Mouse (Mus musculus): ENCODE measurements around the gene Zwint. TPM values are rescaled to one million over a fixed set of nuclear protein-coding genes. Genes with fewer than 3 reads are reported as not detected.

The Zwint gene
- 10 to 100 TPM; 39.9 to 44.1 TPM for total RNA-seq (2021)

DNA sequence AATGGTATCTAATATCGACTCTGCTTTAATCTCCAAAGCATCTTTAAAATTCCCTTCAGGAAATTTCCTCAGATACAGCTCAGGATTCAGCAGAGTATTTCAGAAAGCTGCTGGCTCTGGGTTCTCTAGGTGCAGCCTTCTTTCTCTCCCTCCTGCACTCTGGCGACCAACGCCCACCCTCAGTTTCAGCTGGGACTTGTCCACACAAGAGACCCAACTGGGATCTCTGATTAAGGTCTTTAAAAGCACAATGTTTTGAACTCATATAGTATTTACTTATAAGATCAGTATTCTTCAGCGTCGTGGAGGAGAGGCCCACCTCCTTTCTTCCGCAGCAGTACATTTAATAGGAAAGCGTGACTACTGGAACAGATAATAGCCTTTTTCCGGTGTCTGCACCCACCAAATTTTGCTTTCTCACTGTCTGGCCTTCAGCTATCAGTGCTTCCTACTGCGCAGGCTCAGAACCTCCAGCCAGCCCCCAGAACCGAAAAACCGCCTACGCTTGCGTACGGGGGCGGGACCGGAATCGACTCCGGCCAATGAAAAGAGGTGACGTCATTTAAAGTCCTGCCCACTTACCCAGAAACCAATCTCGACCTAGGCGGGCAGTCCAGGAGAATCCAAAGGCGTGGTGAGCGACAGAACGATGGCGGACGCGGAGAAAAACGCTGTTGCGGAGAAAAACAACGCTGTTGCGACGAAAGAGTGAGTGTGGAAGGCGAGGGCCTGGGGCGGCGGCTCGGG lies at the start of gene Zwint:
Gene Zwint (plus strand): TSS at position 576 of the 747 bp plus-strand sequence.
- DNase-seq (ENCODE audit: low spot score), result peak; percentile 93
- intact Hi-C loops (cut with DNase I), result no loop called here

DNA sequence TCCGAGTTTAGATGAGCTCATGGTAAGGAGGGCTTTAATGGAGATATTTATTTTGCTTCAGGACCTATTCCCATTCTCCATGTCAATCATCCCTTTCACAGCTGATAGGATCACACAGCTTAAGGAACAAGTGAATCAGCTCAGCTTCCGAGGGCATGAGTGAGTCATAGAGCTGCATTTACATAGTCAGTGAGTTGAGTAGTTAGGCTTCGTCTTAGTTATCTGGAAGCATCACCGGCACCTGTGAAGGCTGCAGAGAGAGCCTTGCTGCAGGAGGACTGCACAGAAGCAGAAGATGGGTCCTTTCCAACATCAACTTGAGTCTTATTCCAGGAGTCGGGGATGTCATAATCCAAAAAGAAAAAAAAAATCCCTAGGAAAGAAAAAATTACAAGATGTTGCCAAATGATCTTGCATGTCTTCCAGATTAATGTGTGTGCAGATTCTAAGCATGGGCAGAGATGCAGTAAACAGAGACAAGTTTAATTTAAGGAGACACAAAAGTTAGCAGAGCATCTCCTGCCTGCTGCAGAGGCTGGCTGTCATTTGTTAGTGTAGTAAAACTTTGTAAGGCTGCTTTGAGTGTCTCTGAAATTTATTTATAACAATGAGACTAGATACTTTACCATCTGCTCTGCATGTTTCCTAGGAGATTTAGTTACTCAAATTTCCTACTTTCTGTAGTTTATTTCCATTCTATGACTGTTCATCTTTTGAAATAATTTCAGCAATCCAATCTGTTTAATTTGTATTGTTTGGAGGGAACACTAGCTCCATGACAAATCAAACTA lies 41.3 kb upstream of the Zwint start:
- no peak for DNase-seq (ENCODE audit: low spot score)
- intact Hi-C loops (cut with DNase I), result no loop called here

DNA sequence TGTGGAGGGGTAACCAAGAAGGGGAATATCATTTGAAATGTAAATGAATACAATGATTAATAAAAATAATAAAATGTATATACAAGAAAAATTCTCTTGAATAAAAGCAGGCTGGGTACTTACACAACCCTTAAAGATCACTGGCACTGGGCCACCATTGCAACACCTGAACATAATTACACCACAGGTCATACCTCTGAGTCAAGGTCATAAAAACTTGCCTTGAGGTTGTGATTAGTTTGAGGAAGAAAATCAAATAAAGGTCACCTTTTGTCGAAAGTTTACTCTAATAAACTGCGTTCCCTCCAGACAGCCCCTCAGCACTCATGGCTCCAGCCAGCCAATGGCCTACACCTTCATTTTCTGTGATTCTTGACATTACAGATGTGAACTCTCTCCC lies 38.5 kb upstream of the Zwint start:
- intact Hi-C loops (cut with DNase I), result no loop called here
- DNase-seq (ENCODE audit: low spot score), result no peak

DNA sequence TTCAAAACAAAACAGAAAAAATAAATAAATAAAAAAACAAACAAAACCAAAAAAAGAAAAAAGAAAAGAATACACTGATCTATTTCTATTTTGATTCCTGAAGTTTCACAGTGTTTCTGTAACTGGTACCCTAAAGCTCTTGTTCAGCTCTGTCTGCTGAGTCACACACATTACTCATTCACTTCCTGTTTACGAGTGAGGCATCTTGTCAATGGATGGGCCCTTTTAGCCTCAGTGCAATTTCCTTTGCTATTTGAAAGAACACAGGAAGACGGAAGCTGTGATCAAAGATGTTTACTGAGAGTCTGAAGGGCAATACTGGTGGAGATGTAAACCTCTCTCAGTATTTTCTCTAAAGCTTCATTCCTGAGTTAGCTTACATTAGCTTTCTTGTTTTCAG lies 34.1 kb upstream of the Zwint start:
- intact Hi-C loops (cut with DNase I), result no loop called here
- no peak for DNase-seq (ENCODE audit: low spot score)

DNA sequence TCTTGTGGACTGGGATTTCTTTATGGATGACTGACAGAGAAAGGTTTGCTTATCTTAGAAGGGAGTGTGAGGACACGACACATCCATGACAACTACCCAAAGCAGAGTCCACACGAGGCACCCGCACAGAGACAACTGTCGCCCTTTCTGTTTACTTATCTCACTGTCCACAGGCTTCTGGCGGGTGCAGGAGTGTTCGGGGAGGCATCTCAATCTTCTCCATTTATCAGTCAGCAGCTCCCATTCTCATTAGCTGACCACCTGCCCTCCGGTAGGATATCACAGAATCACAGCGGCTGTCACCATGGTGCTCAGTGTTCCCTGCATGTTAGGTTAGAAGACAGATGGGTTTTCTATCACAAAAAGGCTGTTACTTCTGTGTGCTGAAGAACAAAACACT lies 31.1 kb upstream of the Zwint start:
- DNase-seq (ENCODE audit: low spot score), result no peak
- intact Hi-C loops (cut with DNase I), result no loop called here

DNA sequence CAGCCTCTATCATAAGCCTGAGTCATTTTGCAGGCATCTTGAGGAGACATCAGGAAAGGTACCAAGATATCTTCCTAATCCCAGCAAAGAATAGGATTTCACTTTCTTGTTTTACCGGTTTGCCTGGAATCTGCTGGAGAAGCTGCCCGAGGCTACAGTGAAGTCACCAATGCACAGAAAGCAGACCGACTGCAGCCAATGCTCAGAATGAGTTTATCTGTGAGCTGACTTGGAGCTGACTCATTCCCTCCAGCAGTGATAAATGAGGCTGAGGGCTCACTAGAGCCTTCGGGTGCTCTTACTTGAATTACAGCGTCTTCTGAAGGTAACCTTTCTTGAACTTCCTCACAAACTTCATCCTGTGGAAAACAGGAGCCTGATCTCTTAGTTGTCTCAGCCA lies 20.5 kb upstream of the Zwint start:
- intact Hi-C loops (cut with DNase I), result no loop called here
- no peak for DNase-seq (ENCODE audit: low spot score)

DNA sequence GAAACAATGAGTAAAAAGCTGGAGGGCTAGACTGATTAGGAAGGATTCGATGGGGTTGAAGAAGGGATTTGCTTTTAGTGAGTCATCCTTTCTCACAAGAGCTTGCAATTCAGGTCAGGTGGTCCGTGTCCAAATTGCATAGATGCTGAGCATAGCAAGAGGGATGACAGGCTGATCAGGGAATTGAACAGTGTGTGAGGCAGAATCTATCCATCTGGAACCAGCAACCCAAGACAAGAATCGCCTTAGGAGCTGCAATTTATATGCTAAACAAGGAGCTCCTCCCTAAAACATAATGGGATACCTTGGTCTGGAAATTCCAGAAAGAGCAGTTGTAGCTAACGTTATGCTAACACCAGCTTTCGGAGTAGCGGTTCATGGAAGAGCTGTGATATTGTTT lies 3.8 kb upstream of the Zwint start:
- DNase-seq (ENCODE audit: low spot score), result no peak
- intact Hi-C loops (cut with DNase I), result no loop called here

DNA sequence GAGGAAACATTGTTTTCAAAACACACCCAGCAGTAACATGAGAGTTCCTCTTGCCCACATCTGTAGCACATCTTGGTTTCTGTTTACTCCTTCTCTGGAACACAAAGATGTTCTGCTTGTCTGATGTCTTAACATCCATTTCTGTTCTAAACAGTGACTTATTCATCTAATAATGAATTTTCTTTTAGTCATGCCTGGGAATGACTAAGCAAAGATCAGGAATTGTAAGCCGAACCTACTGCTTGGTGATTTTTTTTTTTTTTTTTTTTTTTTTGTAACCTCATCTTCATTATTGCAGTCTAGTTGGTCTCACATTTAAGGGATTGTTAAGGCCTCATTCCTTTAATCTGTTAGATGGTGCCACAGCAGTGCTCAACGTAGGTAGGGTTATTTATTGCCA lies 848 bp upstream of the Zwint start:
- intact Hi-C loops (cut with DNase I), result no loop called here

DNA sequence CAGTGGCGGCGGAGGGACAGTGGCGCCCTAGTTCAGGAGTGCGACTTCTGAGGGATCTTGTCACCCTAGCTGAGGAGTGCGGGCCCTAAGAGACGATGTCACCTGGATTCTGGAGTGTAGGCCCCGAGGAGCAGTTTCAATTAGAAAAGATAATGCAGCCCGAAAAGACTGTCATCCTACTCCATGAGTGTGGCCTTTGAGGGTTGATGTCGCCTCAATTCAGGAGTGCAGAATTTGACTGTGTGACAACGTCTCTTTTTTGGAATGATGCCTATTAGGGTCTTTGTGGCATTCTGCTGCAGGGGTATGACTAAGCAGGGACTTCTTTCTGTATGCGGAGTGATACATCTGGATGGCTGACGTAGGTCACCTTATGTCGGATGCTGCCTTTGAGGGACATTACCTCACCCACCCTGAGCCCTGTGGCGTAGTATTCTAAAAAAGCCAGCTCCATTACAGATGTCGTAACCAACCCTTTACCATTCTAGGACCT lies 418 bp downstream of the Zwint start:
- no peak for DNase-seq (ENCODE audit: low spot score)
- intact Hi-C loops (cut with DNase I), result no loop called here

More for the DNA sequence above, 848 bp upstream of the Zwint start:
- DNase-seq (ENCODE audit: low spot score), result no peak

DNA sequence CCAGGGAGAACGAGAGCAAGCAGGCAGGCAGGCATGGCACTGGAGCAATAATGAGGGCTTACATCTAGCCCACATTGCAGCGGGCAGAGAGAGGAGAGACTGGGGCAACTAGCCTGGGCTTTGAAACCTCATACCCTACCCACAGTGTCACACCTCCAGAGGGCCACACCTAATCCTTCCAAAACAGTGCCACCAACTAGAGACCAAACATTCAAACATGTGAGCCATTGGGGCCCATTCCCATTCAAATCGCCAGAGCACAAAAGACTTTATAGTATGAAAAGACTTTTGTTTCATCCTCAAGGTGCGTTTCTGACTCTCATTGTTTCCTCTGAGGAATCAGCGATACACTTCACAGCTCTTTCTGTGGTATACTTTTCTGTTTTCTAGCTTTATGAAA lies 4.6 kb downstream of the Zwint start:
- no peak for DNase-seq (ENCODE audit: low spot score)
- intact Hi-C loops (cut with DNase I), result no loop called here

DNA sequence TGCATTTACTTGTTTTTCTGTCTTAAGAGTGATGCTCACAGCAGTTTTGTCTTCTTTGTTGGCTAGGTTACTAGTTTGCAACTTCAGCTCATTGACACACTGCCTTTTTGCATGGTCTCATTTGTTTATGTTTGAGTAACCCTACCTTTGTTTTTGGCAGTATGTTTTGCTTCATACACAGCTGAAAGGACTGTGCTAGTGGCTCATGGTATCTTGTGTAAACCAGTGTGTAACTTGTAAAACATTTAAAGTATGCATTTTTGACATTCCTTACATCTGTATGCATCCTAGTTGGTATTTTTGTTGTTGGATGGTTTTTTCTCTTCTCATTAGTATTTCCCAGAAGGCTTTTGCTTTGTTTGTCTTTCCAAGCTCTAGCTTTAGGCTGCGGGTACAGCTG lies 5.7 kb downstream of the Zwint start:
- intact Hi-C loops (cut with DNase I), result no loop called here

DNA sequence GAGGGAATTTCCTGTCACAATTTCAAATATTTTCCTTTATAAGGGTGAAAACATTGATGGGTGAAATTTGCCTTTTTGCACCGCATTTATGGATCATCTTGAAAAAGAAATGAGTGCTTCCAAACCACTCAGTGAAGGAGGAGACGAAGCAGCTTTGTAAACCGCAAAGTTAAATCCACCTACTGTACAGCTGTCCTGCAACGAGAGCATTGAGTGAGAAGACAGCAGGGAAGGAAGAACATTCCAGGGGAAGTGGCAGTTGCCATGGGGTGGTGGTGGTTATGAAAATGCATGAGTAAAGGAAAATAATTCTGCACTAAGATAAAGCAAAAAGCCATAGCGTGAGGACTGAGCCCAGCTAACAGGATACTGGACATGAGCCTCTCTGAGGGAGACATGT lies 13.2 kb downstream of the Zwint start:
- intact Hi-C loops (cut with DNase I), result no loop called here
- no peak for DNase-seq (ENCODE audit: low spot score)

More for the DNA sequence above, 5.7 kb downstream of the Zwint start:
- no peak for DNase-seq (ENCODE audit: low spot score)

DNA sequence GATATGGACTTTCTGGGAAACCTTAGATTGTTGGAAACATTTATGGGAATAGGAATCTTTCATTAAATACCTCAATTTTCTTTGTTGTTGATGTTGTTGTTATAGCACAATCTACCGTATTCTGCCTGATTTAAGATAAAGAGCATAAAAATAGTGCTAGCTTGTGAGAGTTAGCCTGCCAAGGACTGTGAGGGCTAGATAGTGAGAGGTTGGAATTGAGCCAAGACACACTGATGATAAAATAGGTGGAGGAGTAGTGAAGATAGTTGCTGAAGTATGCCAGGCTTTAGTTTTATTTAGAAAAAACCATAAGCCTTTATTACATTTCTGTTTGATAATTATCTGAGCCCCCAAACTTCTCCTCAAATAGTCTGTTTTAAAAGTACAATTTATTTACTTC lies 14.4 kb downstream of the Zwint start:
- intact Hi-C loops (cut with DNase I), result no loop called here
- DNase-seq (ENCODE audit: low spot score), result no peak

DNA sequence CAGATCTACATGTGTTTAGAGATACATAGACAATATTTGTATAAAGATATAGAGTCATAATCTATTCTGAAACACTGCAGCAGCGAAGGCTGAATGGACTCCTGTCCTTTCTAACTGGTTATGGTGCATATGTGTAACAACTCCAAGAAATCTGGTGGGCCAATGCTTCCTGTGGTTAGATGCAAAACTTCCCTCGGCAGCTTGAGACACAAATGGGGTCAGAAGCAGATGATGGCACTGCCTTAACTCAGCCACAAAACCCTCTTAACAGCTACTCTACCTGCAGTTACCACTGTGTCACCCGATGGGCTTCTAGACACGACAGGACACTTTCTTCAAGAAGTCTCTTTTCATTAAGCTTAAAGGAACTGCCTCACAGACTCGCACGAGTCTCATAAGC lies 21.3 kb downstream of the Zwint start:
- intact Hi-C loops (cut with DNase I), result no loop called here
- no peak for DNase-seq (ENCODE audit: low spot score)

DNA sequence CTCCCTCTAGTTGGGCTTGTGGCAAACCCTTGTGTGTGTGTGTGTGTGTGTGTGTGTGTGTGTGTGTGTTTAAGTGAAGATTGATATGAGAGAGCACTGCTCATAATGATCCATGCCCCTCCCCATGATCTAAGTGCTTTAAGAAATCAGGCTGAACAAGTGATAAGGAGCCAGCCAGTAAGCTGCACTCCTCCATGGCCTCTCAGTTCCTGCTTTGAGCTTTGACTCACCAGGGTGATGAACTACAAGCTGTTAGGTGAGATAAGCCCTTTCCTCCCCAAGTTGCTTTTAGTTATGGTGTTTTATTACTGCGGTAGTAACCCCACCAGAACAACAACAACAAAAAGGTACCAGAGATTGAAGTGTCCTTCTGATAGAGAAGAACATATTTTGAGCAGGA lies 21.9 kb downstream of the Zwint start:
- intact Hi-C loops (cut with DNase I), result no loop called here
- DNase-seq (ENCODE audit: low spot score), result no peak

DNA sequence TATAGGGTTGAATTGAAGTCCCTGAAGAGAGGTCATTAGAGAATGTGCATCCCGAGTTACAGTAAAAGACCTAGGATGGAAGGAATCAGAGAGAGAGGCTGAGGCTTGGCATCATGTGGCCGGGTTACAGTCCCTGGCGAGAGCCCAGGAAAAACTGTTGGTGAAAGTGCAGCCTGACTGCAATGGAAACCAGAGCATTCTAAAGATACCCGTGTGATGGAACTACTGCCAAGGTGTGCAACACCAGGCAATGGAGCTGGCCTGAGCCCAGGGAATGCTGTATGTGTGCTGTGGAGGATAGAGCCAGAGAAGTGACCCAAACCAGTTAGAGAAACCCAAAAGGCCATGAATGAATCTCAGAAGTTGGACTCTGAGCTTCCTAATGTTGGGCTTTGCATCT lies 24.4 kb downstream of the Zwint start:
- intact Hi-C loops (cut with DNase I), result no loop called here
- DNase-seq (ENCODE audit: low spot score), result no peak

DNA sequence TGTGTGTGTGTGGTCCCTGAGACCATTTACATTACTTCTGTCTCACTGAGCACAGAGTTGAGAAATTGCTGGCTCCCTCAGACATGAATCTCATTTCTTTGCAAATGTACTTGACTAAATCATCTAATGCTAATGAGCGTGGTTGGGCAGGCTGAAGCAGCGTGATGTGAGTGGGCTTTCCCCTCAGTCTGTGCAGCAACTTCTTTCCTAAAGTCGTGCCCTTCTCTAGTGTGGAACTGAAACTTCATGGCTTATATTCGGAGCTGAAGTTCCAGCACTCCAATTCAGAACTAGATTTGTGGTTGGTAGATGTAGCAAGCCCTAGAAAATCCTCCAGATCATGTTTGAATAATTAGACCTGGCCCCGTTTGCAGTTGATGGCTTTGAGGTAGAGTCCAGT lies 46.4 kb downstream of the Zwint start:
- intact Hi-C loops (cut with DNase I), result no loop called here
- DNase-seq (ENCODE audit: low spot score), result no peak

DNA sequence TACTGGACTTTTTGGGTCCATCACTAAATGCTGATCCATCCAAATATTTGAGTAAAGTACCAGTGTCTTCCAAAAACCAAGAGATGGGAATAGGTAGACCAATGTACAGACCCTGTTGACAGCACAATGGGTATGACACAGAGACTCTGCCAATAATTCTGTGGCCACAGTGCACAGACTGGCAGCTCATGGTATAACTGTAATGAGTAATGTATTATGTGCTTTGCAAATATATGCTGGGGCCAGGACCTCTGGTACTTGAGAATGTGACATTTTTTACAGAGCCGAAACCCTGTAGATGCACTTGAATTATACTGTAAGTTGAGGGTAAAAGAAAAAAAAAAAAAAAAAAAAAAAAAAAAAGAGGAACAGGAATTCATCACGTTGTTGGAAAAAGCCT lies 59.1 kb downstream of the Zwint start:
- intact Hi-C loops (cut with DNase I), result no loop called here
- DNase-seq (ENCODE audit: low spot score), result no peak
